Mouse (Mus musculus) thymus, postnatal 4 days (tissue): Measurements from ENCODE around the gene Jdp2.
A peak's percentile ranks its signal among the peaks of the same experiment; 100 is the strongest.

Source experiments
- DNase-seq: peaks from one replicate; pipeline ENCODE4 v3.0.0; 2021

Jdp2 gene

DNA sequence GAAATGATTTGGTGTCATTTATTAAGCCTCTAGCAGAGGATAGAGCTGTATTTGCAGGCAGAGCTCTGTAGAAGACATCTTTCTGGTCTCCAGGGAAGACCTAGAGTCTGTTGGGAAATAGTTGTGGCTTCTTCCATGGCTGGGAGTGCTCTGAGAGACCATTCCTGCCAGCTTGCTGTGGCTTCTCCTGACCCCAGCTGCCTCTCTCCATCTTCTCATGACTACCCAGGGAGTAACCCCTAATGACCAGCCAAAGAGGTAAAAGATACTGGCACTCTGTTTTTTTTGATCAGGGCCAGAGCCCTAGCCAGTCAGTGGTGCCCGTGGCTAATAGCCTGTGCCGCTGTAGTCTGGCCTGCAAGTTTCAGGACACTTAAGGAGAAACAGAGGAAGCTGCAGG, 3.3 kb downstream of the Jdp2 start:
- no peak for DNase-seq

GRCm38 (mm10) chr12:85602811-85603210, 4.0 kb downstream of the Jdp2 start:
- DNase-seq: no peak

- no peak for DNase-seq
Measured at GRCm38 (mm10) chr12:85603767-85604166, 4.9 kb downstream of the Jdp2 start.

DNA sequence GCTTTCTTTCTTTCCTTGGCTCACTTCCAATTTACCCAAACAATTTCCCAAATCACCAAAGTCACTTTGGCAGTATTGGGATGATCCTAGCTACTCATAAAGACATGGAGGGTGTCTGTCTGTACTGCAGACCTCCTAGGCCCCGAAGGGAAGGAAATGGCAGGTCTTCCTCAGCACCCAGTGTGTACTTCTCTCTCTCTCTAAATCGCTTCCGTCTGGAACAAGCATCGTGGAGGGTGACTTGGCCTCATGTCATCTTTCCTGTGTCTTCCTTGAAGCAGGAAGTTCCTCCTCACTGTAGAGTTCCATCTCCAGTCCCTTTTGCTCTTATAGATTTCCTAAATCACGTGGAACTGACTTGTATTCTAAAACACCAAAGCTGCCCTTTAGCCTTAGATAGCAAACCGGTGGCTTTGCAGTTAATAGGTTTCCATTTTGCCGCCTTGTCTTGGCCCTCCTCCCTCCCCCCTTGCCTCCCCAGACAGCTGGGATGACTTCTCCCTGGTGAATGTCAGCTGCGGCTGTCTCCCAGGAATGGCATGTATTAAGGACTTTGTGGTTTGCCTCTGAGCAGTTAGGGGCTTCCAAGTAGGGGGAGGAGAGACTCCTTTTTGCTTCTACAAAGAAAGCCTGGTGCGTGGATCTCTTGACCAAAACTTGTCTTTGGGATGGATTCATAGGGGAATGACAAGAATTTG, 5.6 kb downstream of the Jdp2 start:
- DNase-seq: no peak

DNA sequence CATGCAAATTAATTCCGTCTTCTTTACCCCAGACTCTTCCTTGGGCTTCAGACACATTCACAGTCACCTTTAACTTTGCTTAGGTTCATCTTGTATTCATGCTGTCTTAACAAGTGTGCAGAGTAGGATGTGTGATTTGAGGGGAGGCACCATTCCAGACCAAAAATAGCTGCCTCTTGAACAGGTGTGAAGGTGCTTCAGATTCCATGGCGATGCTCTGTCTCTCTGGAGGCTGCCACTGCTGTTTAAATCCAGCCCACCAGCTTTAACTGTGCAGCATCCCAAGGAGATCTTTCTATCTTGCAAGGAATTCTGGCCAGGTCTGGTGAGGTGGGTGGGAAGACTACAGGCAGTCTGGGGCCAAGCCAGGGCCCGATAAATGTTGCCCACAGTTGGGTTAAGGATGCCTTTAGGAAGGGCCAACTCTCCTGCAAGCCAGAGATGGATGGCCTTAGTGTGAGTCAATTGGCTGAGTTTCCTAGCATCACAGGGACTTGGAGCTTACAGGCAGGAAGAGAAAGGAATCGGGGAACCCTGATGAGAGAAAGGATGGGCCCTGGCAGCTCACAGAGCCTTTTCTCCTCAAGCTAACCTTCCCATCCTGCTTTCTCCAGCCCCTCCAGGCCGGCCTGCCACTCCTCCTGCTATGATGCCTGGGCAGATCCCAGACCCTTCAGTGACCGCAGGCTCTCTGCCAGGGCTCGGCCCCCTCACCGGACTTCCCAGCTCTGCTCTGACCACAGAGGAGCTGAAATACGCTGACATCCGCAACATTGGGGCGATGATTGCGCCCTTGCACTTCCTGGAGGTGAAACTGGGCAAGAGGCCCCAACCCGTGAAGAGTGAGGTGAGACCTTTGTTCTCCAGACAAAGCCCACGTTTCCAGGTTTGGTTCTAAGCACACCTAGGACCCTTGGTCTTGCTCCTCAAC, 9.0 kb downstream of the Jdp2 start:
- DNase-seq: no peak

- DNase-seq: no peak
Measured at GRCm38 (mm10) chr12:85610167-85610566, 11.3 kb downstream of the Jdp2 start.

DNA sequence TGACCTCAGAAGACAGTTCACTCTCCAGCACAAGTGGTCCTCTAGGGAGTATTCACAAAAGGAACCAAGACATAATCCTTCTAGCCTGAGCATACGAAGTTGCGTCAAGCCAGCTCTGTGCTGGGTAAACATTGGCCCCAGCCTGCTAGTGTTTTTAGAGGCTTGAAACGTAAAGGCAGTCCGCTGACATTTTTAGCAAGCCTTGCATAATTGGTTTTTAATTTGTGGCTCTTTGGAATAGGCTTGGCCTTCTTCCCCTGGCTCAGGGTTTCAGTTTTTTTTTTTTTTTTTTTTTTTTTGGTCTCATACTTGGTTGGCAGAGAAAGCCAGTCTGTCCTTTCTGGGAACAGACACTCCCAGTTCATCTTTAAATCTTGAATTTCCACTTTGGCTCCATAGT, 15.3 kb downstream of the Jdp2 start:
- no peak for DNase-seq

DNA sequence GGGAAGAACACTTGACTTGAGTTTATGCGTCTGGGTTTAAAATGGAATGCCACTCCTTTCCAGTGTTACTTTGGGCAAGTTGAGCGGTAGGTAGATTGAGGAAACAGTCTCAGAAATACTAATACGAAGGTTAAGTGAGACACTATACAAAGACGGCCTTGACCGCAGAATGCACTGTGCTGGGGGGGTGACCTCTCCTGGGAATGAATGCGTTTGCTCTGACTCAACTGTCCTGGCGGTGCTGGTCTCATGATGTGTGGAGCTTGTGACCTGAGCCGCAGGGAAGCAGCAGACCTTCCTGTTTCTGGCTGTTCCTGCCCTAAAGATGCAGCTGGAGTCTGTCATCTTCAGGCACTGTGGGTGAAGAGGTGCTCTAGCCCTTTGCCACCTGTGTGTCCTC, 16.7 kb downstream of the Jdp2 start:
- DNase-seq: no peak

DNA sequence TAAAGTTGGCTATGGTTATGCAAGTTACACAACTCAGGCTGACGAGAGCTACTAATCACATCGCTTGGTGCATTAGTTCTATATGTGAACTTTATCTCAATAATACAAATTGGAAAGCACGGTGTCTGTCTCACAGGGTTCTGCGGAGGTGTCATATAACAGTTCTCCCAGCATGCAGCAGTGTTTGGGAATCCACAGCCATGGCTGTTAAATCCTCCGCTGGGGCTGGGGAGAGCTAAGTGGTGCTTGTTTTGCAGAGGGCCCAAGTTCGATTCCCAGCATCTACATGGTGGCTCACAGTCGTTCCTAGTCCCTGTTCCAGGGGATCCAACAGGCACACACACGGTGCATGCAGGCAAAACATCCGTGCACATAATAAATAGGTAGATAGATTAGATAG, 19.1 kb downstream of the Jdp2 start:
- no peak for DNase-seq

DNA sequence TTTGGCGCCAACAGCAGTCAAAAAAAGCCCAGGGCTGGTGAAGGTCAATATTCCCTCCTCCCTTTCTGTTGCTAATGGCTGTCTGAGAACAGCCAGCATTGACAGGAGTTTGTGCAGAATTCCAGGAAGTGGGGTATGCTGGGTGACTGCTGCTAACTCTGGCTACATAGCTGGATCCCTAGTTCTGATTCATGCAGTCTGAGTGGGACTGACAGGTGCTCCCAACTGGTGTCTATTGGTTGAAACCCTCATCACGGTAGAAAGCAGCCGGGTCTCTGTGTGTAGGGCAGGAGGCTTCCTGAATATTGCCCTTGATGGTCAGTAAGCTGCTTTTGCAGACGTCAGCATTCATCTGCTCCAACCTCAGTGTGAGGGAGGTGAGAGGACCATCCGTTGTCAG, 19.6 kb downstream of the Jdp2 start:
- no peak for DNase-seq

- no peak for DNase-seq
Measured at GRCm38 (mm10) chr12:85619283-85619897, 20.6 kb downstream of the Jdp2 start.

DNA sequence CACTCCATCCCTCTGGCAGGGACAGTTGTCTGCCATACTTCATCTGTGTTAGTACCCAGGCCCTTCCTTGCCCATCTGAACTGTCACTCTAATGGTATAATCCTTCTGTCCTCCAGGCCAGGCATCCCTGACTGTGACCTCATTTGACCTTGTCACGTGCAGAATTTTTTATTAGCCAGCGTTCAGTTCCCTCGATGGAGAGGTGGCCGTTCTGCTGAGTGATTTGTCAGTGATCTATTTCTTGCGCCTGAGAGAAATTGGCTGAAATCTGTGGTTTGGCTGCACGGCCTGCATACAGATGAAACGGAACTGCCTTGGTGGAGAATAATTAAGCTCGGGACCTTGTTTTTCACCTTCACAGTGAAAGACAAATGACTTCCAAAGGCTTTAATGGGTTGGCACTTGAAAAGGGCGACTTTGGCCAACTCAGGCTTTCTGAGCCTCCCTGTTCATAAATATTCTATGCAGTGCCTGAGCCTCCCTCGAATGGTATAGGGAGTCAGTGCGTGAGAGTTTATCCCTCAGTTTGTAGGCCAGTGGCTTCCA, 21.1 kb downstream of the Jdp2 start:
- DNase-seq: no peak

GRCm38 (mm10) chr12:85621027-85621426, 22.2 kb downstream of the Jdp2 start:
- DNase-seq: no peak

- DNase-seq: no peak
Measured at GRCm38 (mm10) chr12:85621673-85622072, 22.8 kb downstream of the Jdp2 start.

DNA sequence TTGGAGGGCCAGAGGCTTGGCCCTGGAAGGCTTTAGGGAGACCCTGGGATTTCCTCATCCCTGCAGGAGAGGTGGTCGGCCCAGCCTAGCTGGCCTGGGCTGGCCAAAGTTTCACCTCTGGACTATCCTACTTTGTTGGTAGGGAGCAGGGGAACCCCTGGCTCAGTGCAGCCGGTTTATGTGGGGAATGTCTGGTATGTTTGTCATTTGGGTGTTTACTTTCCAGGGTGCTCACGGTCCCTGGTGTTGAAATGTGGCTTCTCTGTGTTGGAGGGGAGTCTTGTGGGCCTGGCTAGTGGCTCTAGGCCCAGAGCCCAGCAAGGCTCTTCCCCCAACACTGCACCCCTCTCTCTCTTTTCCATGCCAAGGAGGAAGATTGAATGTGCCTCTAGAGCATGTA, 24.9 kb downstream of the Jdp2 start:
- no peak for DNase-seq

DNA sequence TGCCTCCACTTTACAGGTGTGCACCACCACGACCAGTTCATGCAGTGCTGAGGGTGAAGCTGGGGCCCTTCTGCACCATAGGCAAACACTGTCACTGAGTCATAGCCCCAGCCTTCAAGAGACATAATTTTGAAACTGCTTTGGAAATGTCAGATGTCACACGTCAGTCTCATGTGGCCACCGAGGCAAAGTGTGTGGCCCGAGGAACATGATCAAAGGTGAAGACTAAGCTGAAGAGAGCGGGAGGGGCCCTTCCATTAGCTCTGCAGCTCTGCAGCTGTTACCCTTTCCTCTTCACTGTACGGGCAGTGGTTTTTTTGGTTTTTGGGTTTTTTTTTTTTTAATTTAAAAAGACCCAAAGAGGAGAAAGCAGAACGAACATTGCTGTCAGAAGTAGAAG, 25.8 kb downstream of the Jdp2 start:
- DNase-seq: peak; percentile 36

DNA sequence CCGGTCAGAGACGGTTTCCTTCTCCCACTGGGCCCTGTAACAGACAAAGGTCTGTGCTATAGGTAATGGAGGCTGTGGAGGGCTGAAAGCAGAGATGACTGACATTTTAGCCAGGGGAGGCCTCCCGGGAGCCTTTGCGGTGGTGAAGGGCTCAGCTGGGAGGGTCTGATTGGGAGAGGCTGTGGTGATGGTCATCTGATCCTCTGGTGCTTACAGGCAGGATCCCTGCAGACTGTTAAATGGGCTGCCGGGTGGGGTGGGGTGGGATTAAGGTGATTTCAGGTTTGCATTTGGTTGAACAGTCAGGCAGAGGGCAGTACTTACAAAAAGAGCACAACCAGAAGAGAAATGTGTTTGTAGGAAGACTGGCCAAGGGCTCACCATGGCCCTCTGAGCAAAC, 27.0 kb downstream of the Jdp2 start:
- DNase-seq: no peak

DNA sequence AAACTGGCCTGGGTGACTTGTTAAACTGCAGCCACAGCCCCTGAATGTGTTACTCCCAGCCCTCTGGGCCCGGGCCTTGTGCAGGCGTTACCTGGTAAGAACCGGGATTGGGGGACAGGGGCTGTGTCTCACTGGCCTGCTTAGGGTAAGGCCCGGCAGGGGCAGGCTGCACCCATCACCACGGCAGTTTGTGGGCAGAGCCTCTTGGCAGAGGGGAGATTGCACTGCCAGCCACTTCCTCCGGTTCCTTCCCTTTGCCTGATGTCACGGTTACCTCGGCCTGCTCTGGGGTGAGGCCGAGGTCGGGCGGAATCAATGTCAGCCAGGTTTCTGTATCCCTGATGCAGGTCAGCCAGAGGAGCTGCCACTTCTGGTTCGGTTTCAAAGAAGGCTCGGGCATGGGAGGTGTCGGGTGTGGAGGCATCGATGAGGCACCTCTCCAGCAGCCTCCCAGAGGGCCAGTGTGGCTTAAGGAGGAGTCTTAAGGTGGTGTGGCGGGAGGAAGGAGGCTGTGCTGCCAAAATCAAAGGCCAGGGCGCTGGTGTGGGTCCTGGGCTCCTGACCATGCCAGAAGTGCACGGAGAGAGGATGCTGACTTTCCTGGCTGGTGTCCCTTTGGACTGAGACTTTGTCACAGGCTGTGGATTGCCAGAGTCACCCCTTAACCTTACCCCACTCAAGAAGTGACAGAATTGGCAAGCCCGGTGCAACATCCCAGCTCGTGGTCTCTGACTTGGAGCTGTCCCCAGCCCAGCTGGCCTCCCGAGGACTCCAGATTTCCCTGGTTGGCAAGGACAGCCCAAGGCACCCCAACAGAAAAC, 31.0 kb downstream of the Jdp2 start:
- DNase-seq: peak; percentile 63

DNA sequence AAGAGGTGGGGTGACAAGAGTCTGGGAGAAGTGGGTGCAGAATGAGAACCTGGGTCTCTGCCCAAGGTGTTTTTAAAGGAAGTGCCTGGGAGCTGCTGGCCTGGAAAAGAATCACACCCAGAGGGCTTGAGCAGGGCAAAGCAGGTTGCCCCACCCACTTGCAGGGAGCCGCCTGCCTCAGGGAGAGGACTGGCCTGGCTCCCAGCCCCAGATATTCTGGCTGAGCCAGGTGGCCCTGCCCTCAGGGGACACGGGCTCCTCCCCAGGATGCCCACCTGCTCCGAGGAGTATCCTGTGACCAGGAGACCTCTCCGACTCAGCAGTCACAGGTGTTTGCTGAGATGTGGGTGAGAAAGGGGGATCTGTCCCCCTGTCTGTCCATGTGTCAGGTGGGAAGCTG, 32.4 kb downstream of the Jdp2 start:
- no peak for DNase-seq

GRCm38 (mm10) chr12:85632321-85632720, 33.5 kb downstream of the Jdp2 start:
- DNase-seq: peak; percentile 56

- DNase-seq: peak; percentile 43
Measured at GRCm38 (mm10) chr12:85637932-85638331, 39.1 kb downstream of the Jdp2 start.

- DNase-seq: peak; percentile 66
Measured at GRCm38 (mm10) chr12:85638541-85639325, 39.9 kb downstream of the Jdp2 start.
